Mouse (Mus musculus) mature B cell (primary cell): ENCODE results near the gene Prkab2.

ENCODE experiments used
- in situ Hi-C: fragments of 300-500 bp; cut with MboI; formaldehyde crosslinking; loops from 2 replicates; pipeline ENCODE4 v1.14.3; 2019

Prkab2 gene

GRCm38 (mm10) chr3:97690590-97690989 is 32.6 kb downstream of the Prkab2 start:
- in situ Hi-C loops, result no loop called here

GRCm38 (mm10) chr3:97691443-97692017 is 33.5 kb downstream of the Prkab2 start:
- in situ Hi-C loops, result no loop called here

GRCm38 (mm10) chr3:97693806-97694205 is 35.8 kb downstream of the Prkab2 start:
- in situ Hi-C loops, result no loop called here

- in situ Hi-C loops, result no loop called here
Measured at GRCm38 (mm10) chr3:97696866-97697265, 38.9 kb downstream of the Prkab2 start.

- in situ Hi-C loops, result no loop called here
Measured at GRCm38 (mm10) chr3:97697291-97697690, 39.3 kb downstream of the Prkab2 start.

GRCm38 (mm10) chr3:97699061-97699460 is 41.1 kb downstream of the Prkab2 start:
- in situ Hi-C loops, result no loop called here

- in situ Hi-C loops, result no loop called here
Measured at GRCm38 (mm10) chr3:97701198-97701597, 43.2 kb downstream of the Prkab2 start.

GRCm38 (mm10) chr3:97702448-97703080 is 44.6 kb downstream of the Prkab2 start:
- in situ Hi-C loops, result no loop called here

- in situ Hi-C loops, result no loop called here
Measured at GRCm38 (mm10) chr3:97705508-97705907, 47.5 kb downstream of the Prkab2 start.

- in situ Hi-C loops, result no loop called here
Measured at GRCm38 (mm10) chr3:97706561-97706960, 48.6 kb downstream of the Prkab2 start.

- in situ Hi-C loops, result no loop called here
Measured at GRCm38 (mm10) chr3:97710134-97710533, 52.1 kb downstream of the Prkab2 start.

- in situ Hi-C loops, result no loop called here
Measured at GRCm38 (mm10) chr3:97710881-97711280, 52.9 kb downstream of the Prkab2 start.

- in situ Hi-C loops, result no loop called here
Measured at GRCm38 (mm10) chr3:97715922-97716321, 57.9 kb downstream of the Prkab2 start.

- in situ Hi-C loops, result no loop called here
Measured at GRCm38 (mm10) chr3:97719116-97719515, 61.1 kb downstream of the Prkab2 start.
